Mouse (Mus musculus) cerebellum, postnatal 36 days (tissue): ENCODE data around the gene Sntn.

Experiments
- DNase-seq, 2 experiments: peaks; one replicate each; pipeline ENCODE4 v3.0.0; 2021 to 2022; ENCODE audit warnings: mixed read lengths in 2 of 2

Gene Sntn

DNA sequence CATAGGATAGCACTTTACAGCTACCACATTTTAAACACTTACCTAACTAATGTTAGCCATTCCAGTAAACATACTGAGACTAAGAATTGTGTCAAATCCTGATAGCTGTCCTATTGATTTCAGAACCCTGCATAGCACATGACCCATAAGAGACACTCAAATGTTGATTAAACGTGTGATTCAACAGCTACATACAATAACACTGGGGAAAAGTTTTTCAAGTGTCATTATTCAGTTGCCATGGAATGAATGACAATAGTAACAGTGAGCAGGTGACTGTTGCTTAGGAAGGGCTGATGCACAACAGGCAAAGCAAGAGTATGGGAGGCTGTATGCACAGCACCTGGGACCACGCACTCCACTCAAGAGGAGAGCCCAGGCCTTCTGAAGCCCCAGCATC is at the start of gene Sntn:
TSS of gene Sntn (plus strand) at position 301 of the 400 bp plus-strand sequence.
- DNase-seq: no peak

GRCm38 (mm10) chr14:13649865-13650264 is 20.8 kb upstream of the Sntn start:
- no peak for DNase-seq

GRCm38 (mm10) chr14:13651039-13651438 is 19.6 kb upstream of the Sntn start:
- peak; percentile 4 to 7 for DNase-seq

DNA sequence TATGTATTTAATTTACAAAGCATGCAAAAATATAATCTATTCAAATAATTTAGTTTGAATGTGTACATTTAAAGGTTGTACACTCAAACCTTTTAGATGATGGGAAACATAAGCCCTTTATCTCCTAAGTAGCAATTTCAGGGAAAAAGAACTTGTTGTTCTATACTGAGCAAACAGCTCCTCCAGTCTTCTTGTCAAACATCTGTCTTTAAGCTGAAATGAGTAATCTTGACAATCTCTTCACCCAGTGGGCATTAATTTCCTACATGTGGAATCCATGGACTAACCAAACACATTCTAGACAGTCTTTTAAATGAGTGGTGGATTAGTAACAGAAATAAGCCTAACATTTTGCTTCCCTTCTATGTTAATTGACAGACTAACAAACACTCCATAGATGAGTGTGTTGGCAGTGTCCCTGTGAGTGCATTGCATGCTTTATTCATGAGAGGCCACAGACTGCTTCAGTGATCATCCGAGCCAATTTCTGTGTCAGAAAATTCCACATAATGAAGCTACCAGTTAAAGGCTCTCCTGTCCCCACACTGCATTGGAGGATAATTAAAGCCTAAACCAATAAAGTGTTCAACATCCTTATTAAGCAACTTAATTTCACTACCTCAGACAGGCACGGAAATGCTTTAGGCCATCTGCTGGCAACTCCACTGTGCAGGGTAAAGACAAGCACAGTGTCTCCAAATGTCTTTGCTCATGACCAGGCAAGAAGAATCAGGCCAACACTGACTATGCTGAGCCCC is 19.0 kb upstream of the Sntn start:
- DNase-seq: no peak

- no peak for DNase-seq
These were observed 16.0 kb downstream of the Sntn start for GRCm38 (mm10) chr14:13686716-13687115.

- no peak for DNase-seq
These were observed 19.8 kb downstream of the Sntn start for GRCm38 (mm10) chr14:13690426-13690825.

GRCm38 (mm10) chr14:13732263-13732662 is 61.6 kb downstream of the Sntn start:
- no peak for DNase-seq
